Mouse (Mus musculus): ENCODE measurements around the gene Snx30.

DNA sequence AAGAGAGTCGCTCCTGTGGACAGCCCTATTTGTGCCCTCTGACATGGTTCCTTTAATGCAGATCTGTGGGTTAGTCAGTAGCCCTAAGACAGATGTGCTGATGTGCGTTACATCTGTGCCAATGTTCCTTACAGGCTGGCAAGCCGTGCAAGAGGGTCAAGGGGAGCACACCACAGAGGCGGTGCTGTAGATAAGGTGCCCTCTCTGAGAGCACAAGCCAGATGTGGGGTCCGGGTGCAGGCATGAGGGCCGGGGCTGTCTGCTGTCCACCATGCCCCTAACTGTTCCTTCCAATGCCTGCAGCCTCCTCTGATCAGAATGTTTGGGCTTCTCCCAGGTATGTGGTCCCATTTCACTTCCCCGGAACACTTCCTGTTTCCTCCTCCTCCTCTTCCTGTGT is 40.7 kb upstream of the Snx30 start:
- no peak for TF ChIP-seq POLR2A (IDR thresholded peaks at IDR 0.05; ENCODE audit: borderline replicate concordance, insufficient read depth, low read length)
- no peak for TF ChIP-seq CTCF (IDR thresholded peaks at IDR 0.05; ENCODE audit: borderline replicate concordance, insufficient read depth, low read depth, low read length)

Data from cerebellum, adult 2 months (tissue).